Mouse (Mus musculus) midbrain, embryonic 15.5 days (tissue): ENCODE data around the gene Ppard. TPM values are rescaled to one million over a fixed set of nuclear protein-coding genes. Genes with fewer than 3 reads are reported as not detected.

Experiments used
- ATAC-seq: fragments of 200-750 bp; cut with Nextera tagmentation; replicated peaks from 2 replicates; pipeline ENCODE4 v1.8.0; 2017; ENCODE audit warnings: moderate TSS enrichment
- H3K27ac ChIP-seq: fragments of 300-500 bp; sonication (generic); 2 replicates; pipeline ENCODE4 v1.5.1; 2015; ENCODE audit warnings: mild to moderate bottlenecking, inconsistent platforms
- H3K27me3 ChIP-seq: fragments of 300-500 bp; sonication (generic); replicated peaks from 2 replicates; pipeline ENCODE4 v1.6.1; 2015; ENCODE audit warnings: inconsistent platforms
- H3K36me3 ChIP-seq: fragments of 300-500 bp; sonication (generic); replicated peaks from 2 replicates; pipeline ENCODE4 v1.6.1; 2015; ENCODE audit warnings: inconsistent platforms
- H3K4me1 ChIP-seq: fragments of 300-500 bp; sonication (generic); 2 replicates; pipeline ENCODE4 v1.6.1; 2015; ENCODE audit warnings: inconsistent platforms
- H3K4me2 ChIP-seq: fragments of 300-500 bp; sonication (generic); 2 replicates; pipeline ENCODE4 v1.6.1; 2015; ENCODE audit warnings: inconsistent platforms, mild to moderate bottlenecking, moderate library complexity
- H3K4me3 ChIP-seq: fragments of 300-500 bp; sonication (generic); 2 replicates; pipeline ENCODE4 v1.5.1; 2015; ENCODE audit warnings: mild to moderate bottlenecking, inconsistent platforms
- H3K9ac ChIP-seq: fragments of 300-500 bp; sonication (generic); 2 replicates; pipeline ENCODE4 v1.6.1; 2015; ENCODE audit warnings: mild to moderate bottlenecking, inconsistent platforms
- H3K9me3 ChIP-seq: fragments of 300-500 bp; sonication (generic); 2 replicates; pipeline ENCODE4 v1.6.1; 2016; ENCODE audit warnings: inconsistent platforms
- WGBS: fragments of 180-500 bp; shearing (Covaris S2); methylation state at CpG from one replicate; pipeline ENCODE4 v1.1.7; 2015; ENCODE audit warnings: mixed read lengths; 5-methylcytosine and 5-hydroxymethylcytosine counted together
- polyA plus RNA-seq: library from polyadenylated mRNA; unstranded; fragments of >200 nt; fragmentation: Nextera tagmentation; extraction: Ambion mirVana; gene quantifications from 2 replicates; pipeline ENCODE4 v1.2.1, GENCODE M21; 2015

Ppard gene
- polyA plus RNA-seq, 1 experiment from 2014 or later, result 1.8 TPM

- H3K4me1 ChIP-seq, result peaks cover 11% of the 10 kb centered on the region
- H3K4me3 ChIP-seq, result no peak overlapping the region
- ATAC-seq, result no peak
- no peak overlapping the region for H3K4me2 ChIP-seq
- H3K27me3 ChIP-seq, result no peaks in the 10 kb centered on the region
- H3K36me3 ChIP-seq, result no peaks in the 10 kb centered on the region
- 65% methylated on average over 6 of the region's 6 CpGs for WGBS
- no peak overlapping the region for H3K27ac ChIP-seq
- no peak overlapping the region for H3K9ac ChIP-seq
- no peaks in the 10 kb centered on the region for H3K9me3 ChIP-seq
These were observed 15.1 kb downstream of the Ppard start for GRCm38 (mm10) chr17:28247613-28248012.

DNA sequence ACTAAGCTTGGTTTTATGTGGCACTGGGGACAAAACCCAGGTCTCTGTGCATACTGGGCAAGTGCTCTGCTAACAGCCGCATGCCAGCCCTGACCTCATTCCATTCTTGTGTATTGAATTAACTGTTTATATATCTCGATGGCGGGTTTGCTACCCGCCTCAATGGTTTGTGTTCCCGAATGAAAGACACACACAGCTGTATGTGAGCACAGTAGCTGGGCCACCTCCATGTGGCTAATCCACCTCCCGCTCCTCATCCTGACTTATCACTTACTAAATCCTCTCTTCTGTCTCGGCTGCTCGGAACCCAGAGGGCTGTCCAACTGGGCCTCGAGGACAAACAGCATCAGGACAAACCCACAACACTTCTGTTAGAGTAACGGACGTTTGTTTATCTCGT, 16.6 kb downstream of the Ppard start:
- Histone ChIP-seq H3K4me1 (peaks cover 11% of the 10 kb centered on the region), H3K4me2 (no peak overlapping the region), H3K27ac (no peak overlapping the region), H3K4me3 (no peak overlapping the region), H3K9me3 (no peaks in the 10 kb centered on the region), H3K36me3 (no peaks in the 10 kb centered on the region), H3K27me3 (no peaks in the 10 kb centered on the region), H3K9ac (no peak overlapping the region)
- 77% methylated on average over 12 of the region's 12 CpGs for WGBS
- no peak for ATAC-seq

- Histone ChIP-seq H3K4me1 (peaks cover 7% of the 10 kb centered on the region; the same call in 1 of the 2 replicates), H3K4me3 (no peak overlapping the region), H3K9ac (no peak overlapping the region), H3K27me3 (no peaks in the 10 kb centered on the region), H3K9me3 (no peaks in the 10 kb centered on the region), H3K27ac (no peak overlapping the region), H3K36me3 (no peaks in the 10 kb centered on the region), H3K4me2 (no peak overlapping the region)
- no peak for ATAC-seq
- WGBS, result 88% methylated on average over 12 of the region's 12 CpGs
These were observed 19.2 kb downstream of the Ppard start for GRCm38 (mm10) chr17:28251579-28252280.

DNA sequence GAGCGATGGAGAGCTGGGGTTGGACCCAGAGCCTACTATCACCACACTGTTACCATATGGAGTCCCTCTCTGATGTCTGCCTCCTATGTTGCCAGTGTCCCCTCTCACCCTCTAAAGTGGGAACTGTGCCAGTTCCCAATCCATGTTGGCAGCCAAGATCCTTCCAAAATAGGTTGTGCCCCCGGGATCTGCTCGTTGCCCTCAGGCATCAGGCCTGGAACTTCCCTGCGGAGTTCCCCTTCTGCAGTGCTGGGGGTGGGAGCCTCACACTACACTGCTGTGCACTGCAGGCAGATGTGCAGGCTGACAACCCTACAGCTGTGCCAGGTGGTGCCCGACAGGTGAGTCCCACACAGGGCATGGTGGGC, 19.8 kb downstream of the Ppard start:
- Histone ChIP-seq H3K9me3 (no peaks in the 10 kb centered on the region), H3K27me3 (no peaks in the 10 kb centered on the region), H3K4me1 (peaks cover 7% of the 10 kb centered on the region; the same call in 1 of the 2 replicates), H3K9ac (no peak overlapping the region), H3K4me3 (no peak overlapping the region), H3K36me3 (no peaks in the 10 kb centered on the region), H3K27ac (no peak overlapping the region), H3K4me2 (no peak overlapping the region)
- ATAC-seq, result no peak
- WGBS, result 86% methylated on average over 5 of the region's 5 CpGs

- H3K4me2 ChIP-seq, result no peak overlapping the region
- no peak for ATAC-seq
- peaks cover 7% of the 10 kb centered on the region; the same call in 1 of the 2 replicates for H3K4me1 ChIP-seq
- H3K27me3 ChIP-seq, result no peaks in the 10 kb centered on the region
- H3K9me3 ChIP-seq, result no peaks in the 10 kb centered on the region
- no peak overlapping the region for H3K9ac ChIP-seq
- no peaks in the 10 kb centered on the region for H3K36me3 ChIP-seq
- WGBS, result 82% methylated on average over 7 of the region's 7 CpGs
- no peak overlapping the region for H3K4me3 ChIP-seq
- no peak overlapping the region for H3K27ac ChIP-seq
These were observed 20.7 kb downstream of the Ppard start for GRCm38 (mm10) chr17:28253216-28253615.

GRCm38 (mm10) chr17:28254804-28255203, 22.3 kb downstream of the Ppard start:
- H3K27me3 ChIP-seq, result no peaks in the 10 kb centered on the region
- WGBS, result 57% methylated on average over 4 of the region's 4 CpGs
- no peaks in the 10 kb centered on the region for H3K9me3 ChIP-seq
- no peaks in the 10 kb centered on the region for H3K36me3 ChIP-seq
- H3K4me2 ChIP-seq, result no peak overlapping the region
- no peak for ATAC-seq
- H3K4me3 ChIP-seq, result no peak overlapping the region
- peaks cover 7% of the 10 kb centered on the region; the same call in 1 of the 2 replicates for H3K4me1 ChIP-seq
- H3K27ac ChIP-seq, result no peak overlapping the region
- H3K9ac ChIP-seq, result no peak overlapping the region

DNA sequence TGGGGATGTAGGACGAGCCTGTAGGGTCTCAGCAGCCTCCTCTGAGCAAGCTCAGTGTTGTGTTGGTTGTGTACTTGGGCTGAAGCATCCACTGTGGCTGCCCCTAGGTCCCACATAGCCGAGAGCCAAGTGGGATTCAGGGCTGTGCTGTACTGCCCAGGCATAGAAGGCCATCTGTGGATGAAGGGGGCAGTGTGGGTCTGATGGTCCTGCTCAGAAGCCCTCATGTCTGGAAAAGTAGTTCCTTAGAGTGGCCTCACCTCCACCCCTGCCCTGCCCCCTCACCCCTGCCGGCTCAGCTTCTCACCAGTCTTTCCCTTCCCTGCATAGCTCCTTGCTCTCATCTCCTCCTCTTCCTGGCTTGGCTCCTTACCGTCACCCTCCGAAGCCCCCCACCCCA, 23.2 kb downstream of the Ppard start:
- no peak for ATAC-seq
- Histone ChIP-seq H3K36me3 (no peaks in the 10 kb centered on the region), H3K4me1 (peaks cover 7% of the 10 kb centered on the region; the same call in 1 of the 2 replicates), H3K9ac (no peak overlapping the region), H3K9me3 (no peaks in the 10 kb centered on the region), H3K27me3 (no peaks in the 10 kb centered on the region), H3K27ac (0 out of 2 replicates have a peak overlapping the region, but pooled peaks have one; percentile 27), H3K4me2 (no peak overlapping the region), H3K4me3 (no peak overlapping the region)
- 44% methylated on average over 5 of the region's 5 CpGs for WGBS

GRCm38 (mm10) chr17:28256651-28257328, 24.3 kb downstream of the Ppard start:
- Histone ChIP-seq H3K27me3 (no peaks in the 10 kb centered on the region), H3K27ac (0 out of 2 replicates have a peak overlapping the region, but pooled peaks have one; percentile 35), H3K4me2 (no peak overlapping the region), H3K9ac (no peak overlapping the region), H3K36me3 (no peaks in the 10 kb centered on the region), H3K4me1 (peaks cover 7% of the 10 kb centered on the region; the same call in 1 of the 2 replicates), H3K9me3 (no peaks in the 10 kb centered on the region), H3K4me3 (no peak overlapping the region)
- ATAC-seq, result no peak
- 82% methylated on average over 13 of the region's 13 CpGs for WGBS

- H3K4me3 ChIP-seq, result no peak overlapping the region
- H3K27me3 ChIP-seq, result no peaks in the 10 kb centered on the region
- 86% methylated on average over 9 of the region's 9 CpGs for WGBS
- no peaks in the 10 kb centered on the region for H3K36me3 ChIP-seq
- H3K9ac ChIP-seq, result no peak overlapping the region
- H3K4me2 ChIP-seq, result no peak overlapping the region
- peaks cover 7% of the 10 kb centered on the region; the same call in 1 of the 2 replicates for H3K4me1 ChIP-seq
- no peak for ATAC-seq
- H3K27ac ChIP-seq, result no peak overlapping the region
- no peaks in the 10 kb centered on the region for H3K9me3 ChIP-seq
These were observed 25.8 kb downstream of the Ppard start for GRCm38 (mm10) chr17:28258325-28258724.

DNA sequence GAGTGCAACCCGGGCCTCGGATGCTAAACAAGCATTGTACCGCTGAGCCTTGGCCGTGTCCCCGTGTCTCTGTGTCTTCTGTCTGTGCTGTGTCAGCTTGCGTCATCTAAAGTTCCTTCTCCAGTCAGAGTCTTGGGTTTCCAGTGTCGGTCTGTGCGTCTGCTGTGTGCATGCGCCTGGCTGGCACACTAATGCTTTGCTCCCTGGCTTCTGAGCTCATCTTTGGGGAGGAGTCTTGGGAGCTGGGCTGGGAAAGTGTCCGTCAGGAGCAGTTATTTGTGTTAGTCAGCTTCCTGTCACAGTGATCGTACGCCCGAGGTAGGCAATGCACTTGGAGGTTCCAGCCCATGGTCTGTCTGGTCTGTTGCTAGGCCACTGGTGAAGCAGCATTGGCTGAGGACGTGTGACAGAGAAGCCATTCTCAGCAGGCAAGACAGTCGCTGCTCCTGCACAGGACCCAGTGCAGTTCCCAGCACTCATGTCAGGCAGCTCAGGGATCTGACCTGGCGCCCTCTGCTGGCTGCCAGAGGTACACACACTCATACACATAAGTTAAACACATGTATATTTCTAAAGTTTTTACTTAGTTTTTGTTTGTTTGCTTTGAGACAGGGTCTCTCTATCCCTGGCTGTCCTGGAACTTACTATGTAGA, 27.5 kb downstream of the Ppard start:
- 78% methylated on average over 16 of the region's 16 CpGs for WGBS
- Histone ChIP-seq H3K36me3 (no peaks in the 10 kb centered on the region), H3K4me2 (no peak overlapping the region), H3K9ac (no peak overlapping the region), H3K27ac (no peak overlapping the region), H3K9me3 (no peaks in the 10 kb centered on the region), H3K4me1 (peaks cover 7% of the 10 kb centered on the region; the same call in 1 of the 2 replicates), H3K27me3 (no peaks in the 10 kb centered on the region), H3K4me3 (no peak overlapping the region)
- no peak for ATAC-seq

GRCm38 (mm10) chr17:28260543-28260909, 28.0 kb downstream of the Ppard start:
- Histone ChIP-seq H3K9ac (no peak overlapping the region), H3K4me3 (no peak overlapping the region), H3K4me2 (no peak overlapping the region), H3K27me3 (no peaks in the 10 kb centered on the region), H3K4me1 (peaks cover 3% of the 10 kb centered on the region; the same call in 1 of the 2 replicates), H3K9me3 (no peaks in the 10 kb centered on the region), H3K36me3 (no peaks in the 10 kb centered on the region), H3K27ac (no peak overlapping the region)
- 83% methylated on average over 9 of the region's 9 CpGs for WGBS
- ATAC-seq, result no peak

DNA sequence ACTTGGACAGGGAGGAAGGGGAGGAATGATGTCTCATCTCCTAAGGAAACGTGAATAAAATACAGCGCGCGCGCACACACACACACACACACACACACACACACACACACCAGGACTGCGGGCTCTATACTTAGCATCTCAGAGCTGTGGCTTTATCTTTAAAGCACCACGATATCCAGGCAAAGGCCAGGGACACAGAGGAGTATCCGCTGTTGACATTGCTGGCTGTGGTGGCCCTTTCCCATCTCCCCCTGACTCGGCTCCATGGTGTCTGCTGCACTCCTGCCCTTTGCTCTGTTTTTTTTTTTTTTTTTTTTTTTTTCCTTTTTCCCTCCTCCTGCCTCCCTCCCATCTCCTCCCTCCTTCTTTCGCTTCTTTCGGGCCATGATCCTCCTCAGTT, 29.3 kb downstream of the Ppard start:
- Histone ChIP-seq H3K4me2 (no peak overlapping the region), H3K9ac (no peak overlapping the region), H3K27me3 (no peaks in the 10 kb centered on the region), H3K4me1 (no peaks in the 10 kb centered on the region), H3K27ac (no peak overlapping the region), H3K36me3 (no peaks in the 10 kb centered on the region), H3K9me3 (no peaks in the 10 kb centered on the region), H3K4me3 (no peak overlapping the region)
- ATAC-seq, result no peak
- 82% methylated on average over 11 of the region's 11 CpGs for WGBS
